Mouse (Mus musculus): ENCODE results near the gene Fry.

DNA sequence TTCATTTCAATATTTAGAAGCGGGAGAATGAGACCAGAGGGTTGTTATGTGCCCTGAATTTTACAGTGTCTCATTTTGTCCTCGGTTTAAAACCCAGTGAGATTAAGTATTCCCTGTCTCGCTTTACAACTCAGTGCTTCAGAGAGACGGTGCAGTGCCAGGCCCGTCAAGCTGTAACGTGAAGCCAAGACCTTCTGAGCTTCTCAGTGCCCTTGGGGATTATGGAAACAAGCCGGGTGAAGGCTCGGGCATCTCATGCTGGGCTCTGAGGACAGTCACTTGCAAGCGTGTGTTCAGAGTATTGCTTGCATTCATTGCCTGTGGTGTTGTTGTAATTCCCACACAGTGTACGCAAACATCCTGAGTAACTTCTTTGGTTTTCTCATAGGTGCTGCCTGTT lies 218.0 kb downstream of the Fry start:
- TF ChIP-seq CTCF (IDR thresholded peaks at IDR 0.05; ENCODE audit: low read depth, low read length) (no peak), EP300 (IDR thresholded peaks at IDR 0.05; ENCODE audit: insufficient read depth, low read depth, low read length) (no peak), POLR2A (IDR thresholded peaks at IDR 0.05; ENCODE audit: insufficient read depth, low read length) (no peak)
